In the genomic region with DNA sequence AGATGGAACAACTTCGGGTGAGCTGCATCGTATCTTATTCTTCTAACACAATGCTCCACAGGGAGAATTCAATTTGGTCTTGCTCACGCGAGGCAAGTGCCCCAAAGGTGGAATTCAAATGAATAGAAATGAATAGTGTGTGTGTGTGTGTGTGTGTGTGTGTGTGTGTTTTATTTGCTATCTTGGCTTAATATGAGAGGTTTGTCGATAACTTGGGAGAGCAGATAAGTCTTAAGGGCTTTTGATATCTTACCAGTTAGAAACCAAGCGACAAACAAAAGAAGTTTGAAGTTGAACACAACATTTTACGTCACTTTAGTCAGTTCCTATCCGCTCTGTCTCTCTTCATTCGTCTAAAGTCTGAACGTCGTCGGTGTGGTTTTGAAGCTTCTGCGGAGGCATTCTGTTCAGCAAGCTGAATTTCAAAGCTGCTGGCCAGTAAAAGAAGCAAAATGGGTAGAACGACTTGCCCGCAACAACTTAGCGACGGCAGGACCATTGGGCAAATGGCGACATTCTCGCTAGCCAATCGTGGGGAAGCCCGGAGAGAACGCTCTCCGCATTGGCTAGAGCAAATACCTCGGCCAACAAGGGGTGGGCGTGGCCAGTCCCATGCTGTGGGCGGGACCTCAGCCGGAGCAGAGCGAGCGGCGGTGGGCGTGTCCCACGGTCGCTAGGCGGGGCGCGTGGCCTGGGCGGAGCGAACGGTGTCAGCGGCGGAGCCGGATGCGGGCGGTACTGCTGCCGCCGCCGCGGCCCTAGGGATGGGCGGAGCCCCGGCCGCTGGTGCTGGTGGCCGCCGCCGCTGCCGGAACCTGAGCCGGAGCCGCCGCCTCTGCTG, we compare ENCODE assay signal across 8 mouse cellular contexts. TPM values are rescaled to one million over a fixed set of nuclear protein-coding genes. Genes with fewer than 3 reads are reported as not detected.
DNase-seq lines count a peak whose midpoint lies in the region; ATAC-seq lines count a peak whose summit lies in the region.

Gene Mtmr12 (plus strand): TSS at position 710 of the 841 bp plus-strand sequence.

- H3K27me3 ChIP-seq in hindbrain, embryonic 11.5 days (ENCODE audit: control insufficient read depth, insufficient read depth, low read length) = no peaks in the 10 kb centered on the region

- DNase-seq in Muller cell, postnatal 12 days (ENCODE audit: inconsistent ontology term) = peak; percentile 99
- peak; percentile 99 for DNase-seq in cerebellum, adult 9-11 months
- peak; percentile 98 to 100 for DNase-seq in frontal cortex, adult 2 months (ENCODE audit: extremely low spot score in 1 of 2, low spot score in 1 of 2)
- DNase-seq in hindbrain, embryonic 11.5 days (ENCODE audit: low spot score) = peak; percentile 100
- DNase-seq in layer of hippocampus, postnatal 10 days (ENCODE audit: low spot score in 2 of 2) = peak; percentile 100
- peak; percentile 100 for DNase-seq in lung, postnatal 10 days
- peak; percentile 100 for DNase-seq in ovary, postnatal 36 days (ENCODE audit: low spot score)
- DNase-seq in thymus, postnatal 25 days = peak; percentile 100

- H3K4me2 ChIP-seq in hindbrain, embryonic 11.5 days (replicated peaks; ENCODE audit: low read depth, low read length) = peak within 1 kb of the TSS; percentile 58

- H3K9me3 ChIP-seq in hindbrain, embryonic 11.5 days (ENCODE audit: control insufficient read depth, low read length) = no peaks in the 10 kb centered on the region

- 1% methylated on average over 46 of the region's 58 CpGs for WGBS in hindbrain, embryonic 11.5 days

- peak; percentile 99 for ATAC-seq in hindbrain, embryonic 11.5 days (ENCODE audit: low FRiP score)

- no peaks in the 10 kb centered on the region for H3K36me3 ChIP-seq in hindbrain, embryonic 11.5 days (ENCODE audit: control insufficient read depth, insufficient read depth, low read length)

- H3K4me3 ChIP-seq in hindbrain, embryonic 11.5 days (ENCODE audit: low read depth, low read length) = peak within 1 kb of the TSS; percentile 93

- H3K4me1 ChIP-seq in hindbrain, embryonic 11.5 days (replicated peaks; ENCODE audit: control insufficient read depth, insufficient read depth, low read length) = peaks cover 2% of the 10 kb centered on the region; the same call in 1 of the 2 replicates

- peak within 1 kb of the TSS; percentile 87 for H3K9ac ChIP-seq in hindbrain, embryonic 11.5 days (ENCODE audit: low read depth, low read length)

- peak within 1 kb of the TSS; percentile 83 for H3K27ac ChIP-seq in hindbrain, embryonic 11.5 days (ENCODE audit: low read depth, low read length)

RNA-seq across cellular contexts. Expression of gene Mtmr12, which starts in this region (rescaled TPM):
- 24.5 and 24.7 TPM in 2 replicates for polyA plus RNA-seq in frontal cortex, adult 2 months (2012; rRNA removed)
- 15.2 and 16.7 TPM in 2 replicates for polyA plus RNA-seq in hindbrain, embryonic 11.5 days (2014; fragmentation: Nextera tagmentation; extraction: Ambion mirVana)
- total RNA-seq in layer of hippocampus, postnatal 10 days (2021) = 10 to 100 TPM; 17.4 to 18.8 TPM

Comparison
In these comparisons a context has a peak if more than half of its experiments do, and no peak if none do; other contexts are left out.
1. Peak in every context shown above with its lines: DNase-seq, ATAC-seq, H3K4me3 ChIP-seq and H3K27ac ChIP-seq.